Mouse (Mus musculus) myocyte (in vitro differentiated cells): Measurements from ENCODE around the gene Dysf.

Source experiments
- E2F4 ChIP-seq: IDR thresholded peaks from one replicate; pipeline ENCODE4 v1.6.1; 2011; ENCODE audit warnings: mild to moderate bottlenecking, control low read depth, moderate library complexity; ENCODE audit not compliant: insufficient read depth
- MYOD1 ChIP-seq, 3 experiments: IDR thresholded peaks; one replicate each; pipeline ENCODE4 v1.6.1; 2011; ENCODE audit warnings: control low read depth in 2 of 3, low read depth in 2 of 3, mild to moderate bottlenecking in 2 of 3, moderate library complexity in 1 of 3; ENCODE audit not compliant: insufficient read length in 2 of 3, control insufficient read depth in 1 of 3
- USF1 ChIP-seq: IDR thresholded peaks from one replicate; pipeline ENCODE4 v1.6.1; 2011; ENCODE audit warnings: low read depth, mild to moderate bottlenecking, control low read depth, moderate library complexity

- TF ChIP-seq USF1 (no peak), MYOD1 (IDR thresholded peaks at IDR 0.05; ENCODE audit: control insufficient read depth in 1 of 3, insufficient read length in 2 of 3, low read depth in 2 of 3) (no peak), E2F4 (no peak)
These were observed 220.4 kb downstream of the Dysf start for GRCm38 (mm10) chr6:84228786-84229185.
